ENCODE assay signal across 32 mouse cellular contexts in the genomic region with DNA sequence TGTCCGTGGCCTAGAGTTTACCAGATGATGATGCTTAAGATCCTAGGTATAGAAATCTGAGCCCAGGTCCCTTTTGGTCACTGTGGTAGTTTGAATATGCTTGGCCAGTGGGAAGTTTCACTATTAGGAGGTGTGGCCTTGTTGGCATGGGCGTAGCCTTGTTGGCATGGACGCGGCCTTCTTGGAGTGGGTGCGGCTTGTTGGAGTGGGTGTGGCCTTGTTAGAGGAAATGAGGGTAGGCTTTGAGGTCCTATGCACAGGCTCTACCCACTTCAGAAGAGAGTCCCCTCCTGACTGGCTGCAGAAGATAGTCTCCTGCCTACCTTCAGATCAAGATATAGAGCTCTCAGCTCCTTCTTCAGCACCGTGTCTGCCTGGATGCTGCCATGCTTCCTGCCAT.
DNase-seq lines count a peak whose midpoint lies in the region; ATAC-seq and TF ChIP-seq lines count a peak whose summit lies in the region.
"Had no signal": no experiment of that assay in that cellular context is flagged by ENCODE, and none has a peak within 500 bp of the region (broad histone marks: within the 10 kb centered on the region; RNA-seq: fewer than 3 reads in every experiment).

No protein-coding gene starts in this region.

- no peak overlapping the region for H3K27ac ChIP-seq in stomach, embryonic 16.5 days (ENCODE audit: low read length)
- H3K27ac ChIP-seq in cerebellum, adult 2 months (ENCODE audit: insufficient read depth, low read length): no peak overlapping the region
- H3K27ac ChIP-seq in forebrain, embryonic 13.5 days: no peak overlapping the region
- H3K27ac ChIP-seq: hindbrain, embryonic 13.5 days; kidney, postnatal 0 days; liver, embryonic 14.5 days; midbrain, embryonic 15.5 days had no signal

- WGBS in stomach, embryonic 16.5 days: 93% methylated on average over 6 of the region's 6 CpGs
- 98% methylated on average over 6 of the region's 6 CpGs for WGBS in cerebellum, adult 2 months
- 97% methylated on average over 6 of the region's 6 CpGs for WGBS in forebrain, embryonic 13.5 days

- intact Hi-C loops in heart, postnatal 25 days (cut with DNase I): no loop called here

- H3K4me2 ChIP-seq in stomach, embryonic 16.5 days (ENCODE audit: low read depth, low read length): no peak overlapping the region
- H3K4me2 ChIP-seq in forebrain, embryonic 13.5 days: no peak overlapping the region
- H3K4me2 ChIP-seq: heart, embryonic 11.5 days; hindbrain, embryonic 13.5 days; midbrain, embryonic 15.5 days had no signal

- TF ChIP-seq POLR2A in cerebellum, adult 2 months (IDR thresholded peaks at IDR 0.05; ENCODE audit: borderline replicate concordance, insufficient read depth, low read length): no peak

- no peak overlapping the region for H3K4me3 ChIP-seq in stomach, embryonic 16.5 days (replicated peaks; ENCODE audit: low read length)
- no peak overlapping the region for H3K4me3 ChIP-seq in cerebellum, adult 2 months (replicated peaks; ENCODE audit: insufficient read depth, low read depth, low read length)
- no peak overlapping the region for H3K4me3 ChIP-seq in forebrain, embryonic 13.5 days
- H3K4me3 ChIP-seq: hindbrain, embryonic 13.5 days; megakaryocyte, embryonic 14.5 days; midbrain, embryonic 15.5 days had no signal

- peak; percentile 81 for DNase-seq in heart, adult 11 months
- no peak for DNase-seq in heart, postnatal 25 days (ENCODE audit: low spot score)
- DNase-seq in 416B (ENCODE audit: low read depth): peak; percentile 1
- no peak for DNase-seq in cerebellum, adult 2 months
- no peak for DNase-seq in lung, postnatal 10 days
- DNase-seq: adrenal gland, postnatal 36 days; cerebellum, adult 8-10 months; cerebellum, postnatal 36 days; gastrocnemius, postnatal 14 days; heart, adult 18-20 months; heart, postnatal 4 days; kidney, adult 11 months; kidney, postnatal 4 days; layer of hippocampus, postnatal 36 days; liver; lung, adult 2 months; lung, postnatal 14 days; right cerebral cortex, adult 18-20 months; spleen, adult 18-20 months; thymus, adult 18-20 months; thymus, postnatal 25 days had no signal

- H3K9me3 ChIP-seq in stomach, embryonic 16.5 days (replicated peaks; ENCODE audit: control insufficient read depth, low read length): no peaks in the 10 kb centered on the region
- H3K9me3 ChIP-seq in forebrain, embryonic 13.5 days (replicated peaks): no peaks in the 10 kb centered on the region
- H3K9me3 ChIP-seq: hindbrain, embryonic 13.5 days; midbrain, embryonic 15.5 days had no signal

- no peaks in the 10 kb centered on the region for H3K36me3 ChIP-seq in stomach, embryonic 16.5 days (ENCODE audit: control insufficient read depth, insufficient read depth, low read length)
- H3K36me3 ChIP-seq in forebrain, embryonic 13.5 days (ENCODE audit: poor library complexity, severe bottlenecking): no peaks in the 10 kb centered on the region
- H3K36me3 ChIP-seq: hindbrain, embryonic 13.5 days; midbrain, embryonic 15.5 days had no signal

- peak; percentile 66 for ATAC-seq in megakaryocyte, adult 5-6 weeks (ENCODE audit: poor library complexity, severe bottlenecking)
- ATAC-seq in stomach, embryonic 16.5 days (ENCODE audit: insufficient read depth, low FRiP score): peak; percentile 56; the same call in 1 of the 2 replicates
- ATAC-seq in forebrain, embryonic 13.5 days: no peak
- ATAC-seq: forebrain, embryonic 14.5 days; midbrain, embryonic 15.5 days; Patski had no signal

- no peaks in the 10 kb centered on the region for H3K27me3 ChIP-seq in stomach, embryonic 16.5 days (ENCODE audit: control insufficient read depth, insufficient read depth, low read length)
- no peaks in the 10 kb centered on the region for H3K27me3 ChIP-seq in cerebellum, adult 2 months (ENCODE audit: control insufficient read depth, insufficient read depth, low read length)
- 0 out of 2 replicates have a peak, but pooled peaks cover 4% of the 10 kb centered on the region for H3K27me3 ChIP-seq in forebrain, embryonic 13.5 days
- H3K27me3 ChIP-seq: hindbrain, embryonic 13.5 days; megakaryocyte, embryonic 14.5 days; midbrain, embryonic 15.5 days; Patski had no signal

- no peaks in the 10 kb centered on the region for H3K4me1 ChIP-seq in stomach, embryonic 16.5 days (ENCODE audit: control insufficient read depth, insufficient read depth, low read length)
- H3K4me1 ChIP-seq in cerebellum, adult 2 months (ENCODE audit: control insufficient read depth, insufficient read depth, low read length): no peaks in the 10 kb centered on the region
- H3K4me1 ChIP-seq in forebrain, embryonic 13.5 days: no peaks in the 10 kb centered on the region
- H3K4me1 ChIP-seq: hindbrain, embryonic 13.5 days; megakaryocyte, embryonic 14.5 days; midbrain, embryonic 15.5 days had no signal

- H3K9ac ChIP-seq in stomach, embryonic 16.5 days (ENCODE audit: low read length): no peak overlapping the region
- H3K9ac ChIP-seq in forebrain, embryonic 13.5 days: no peak overlapping the region
- H3K9ac ChIP-seq: hindbrain, embryonic 13.5 days; liver, embryonic 14.5 days; midbrain, embryonic 15.5 days had no signal

- TF ChIP-seq CTCF in cerebellum, adult 2 months (IDR thresholded peaks at IDR 0.05; ENCODE audit: borderline replicate concordance, insufficient read depth, low read depth, low read length): no peak

Comparison
In these comparisons a context has a peak if more than half of its experiments do, and no peak if none do; other contexts are left out.
1. DNase-seq: peak in heart, adult 11 months (single experiment) and 416B (single experiment); none in heart, postnatal 25 days (single experiment), cerebellum, adult 2 months (0 of 2) and lung, postnatal 10 days (single experiment).